Mouse (Mus musculus): ENCODE measurements at regions not wholly inside any gene's neighbourhood (a gene's known extent, or its start where the extent isn't known, plus 50 kb on each side); places are given as distances from the start of the nearest gene placed in this dataset.
"Not testable (repeated sequence)": the region's sequence is repeated elsewhere in the genome, so short reads cannot be mapped to it uniquely, and the experiment has no call there.

GRCm38 (mm10) chr13:74563483-74564330 is 69.9 kb upstream of the Zfp825 start:
- DNase-seq = peak; percentile 46

GRCm38 (mm10) chr13:74564331-74564727 is 70.5 kb upstream of the Zfp825 start:
- not testable (repeated sequence) for DNase-seq

DNA sequence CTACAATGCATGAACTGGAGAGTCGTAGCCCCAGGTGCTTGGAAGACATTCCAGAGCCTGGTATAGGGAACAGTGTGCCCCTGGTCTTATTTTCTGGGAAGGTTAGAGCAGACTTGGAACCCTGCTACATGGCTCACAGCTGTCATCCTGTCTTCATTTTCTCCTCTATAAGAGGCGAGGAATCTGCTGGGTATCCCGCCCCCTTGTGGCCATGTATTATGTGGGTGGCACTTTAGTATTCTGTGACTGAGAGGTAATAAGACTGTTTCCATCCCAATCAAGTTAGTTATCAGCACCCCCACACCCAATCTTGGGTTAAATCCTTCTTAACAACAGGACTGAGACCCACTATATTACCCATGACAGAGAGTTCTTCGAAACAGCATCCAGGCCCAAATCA is 69.4 kb upstream of the Erap1 start:
- DNase-seq = not testable (repeated sequence)

Data from cerebellum, adult 8-10 months (tissue).